15 mouse cellular contexts compared by ENCODE assay signal in genomic region chr4:124510816-124511215, GRCm38 (mm10).
"Had no signal": no experiment of that assay in that cellular context is flagged by ENCODE, and none has a peak within 500 bp of the region (broad histone marks: within the 10 kb centered on the region; RNA-seq: fewer than 3 reads in every experiment).

No protein-coding gene starts in this region.

- DNase-seq: retina, postnatal 1 day; right cerebral cortex, adult 18-20 months; right cerebral cortex, postnatal 14 days; right cerebral cortex, postnatal 25 days; right cerebral cortex, postnatal 4 days; spleen, adult 18-20 months; thymus, adult 18-20 months; thymus, adult 2 months; thymus, postnatal 14 days; thymus, postnatal 25 days; thymus, postnatal 36 days; thymus, postnatal 4 days had no signal

- H3K27ac ChIP-seq: neural tube, embryonic 15.5 days; stomach, embryonic 15.5 days; stomach, postnatal 0 days had no signal

- H3K4me1 ChIP-seq: stomach, embryonic 15.5 days had no signal

- H3K36me3 ChIP-seq: neural tube, embryonic 15.5 days; stomach, embryonic 15.5 days had no signal

- H3K4me3 ChIP-seq: neural tube, embryonic 15.5 days; stomach, embryonic 15.5 days had no signal

- H3K9me3 ChIP-seq: neural tube, embryonic 15.5 days; stomach, embryonic 15.5 days had no signal

- H3K4me2 ChIP-seq: neural tube, embryonic 15.5 days; stomach, embryonic 15.5 days had no signal

- H3K9ac ChIP-seq: neural tube, embryonic 15.5 days; stomach, embryonic 15.5 days had no signal
